Mouse (Mus musculus) limb, embryonic 14.5 days (tissue): ENCODE measurements around the gene Ankrd44. TPM values are rescaled to one million over a fixed set of nuclear protein-coding genes. Genes with fewer than 3 reads are reported as not detected.

Experiments used
- ATAC-seq: fragments of 200-750 bp; cut with Nextera tagmentation; 2 replicates; pipeline ENCODE4 v1.8.0; 2017; ENCODE audit warnings: low read depth, moderate number of reproducible peaks, moderate TSS enrichment; ENCODE audit not compliant: low FRiP score
- DNase-seq: peaks from one replicate; pipeline ENCODE4 v3.0.0-alpha.2; 2015; ENCODE audit warnings: low spot score
- H3K27ac ChIP-seq: fragments of 300-500 bp; sonication (generic); replicated peaks from 2 replicates; pipeline ENCODE4 v1.5.1; 2014; ENCODE audit warnings: low read depth, mild to moderate bottlenecking, low read length, moderate library complexity, mixed read lengths
- H3K27me3 ChIP-seq: fragments of 300-500 bp; sonication (generic); 2 replicates; pipeline ENCODE4 v1.6.1; 2014; ENCODE audit warnings: low read length, mixed read lengths; ENCODE audit not compliant: control insufficient read depth, insufficient read depth
- H3K36me3 ChIP-seq: fragments of 300-500 bp; sonication (generic); 2 replicates; pipeline ENCODE4 v1.6.1; 2014; ENCODE audit warnings: mild to moderate bottlenecking, low read length, moderate library complexity, mixed read lengths; ENCODE audit not compliant: control insufficient read depth, insufficient read depth
- H3K4me1 ChIP-seq: fragments of 300-500 bp; sonication (generic); 2 replicates; pipeline ENCODE4 v1.6.1; 2014; ENCODE audit warnings: antibody characterized with exemption, low read length, mixed read lengths; ENCODE audit not compliant: control insufficient read depth, insufficient read depth
- H3K4me2 ChIP-seq: fragments of 300-500 bp; sonication (generic); replicated peaks from 2 replicates; pipeline ENCODE4 v1.6.1; 2014; ENCODE audit warnings: low read depth, mild to moderate bottlenecking, low read length, moderate library complexity; ENCODE audit not compliant: severe bottlenecking
- H3K4me3 ChIP-seq: fragments of 300-500 bp; sonication (generic); replicated peaks from 2 replicates; pipeline ENCODE4 v1.5.1; 2014; ENCODE audit warnings: low read length
- H3K9ac ChIP-seq: fragments of 300-500 bp; sonication (generic); 2 replicates; pipeline ENCODE4 v1.6.1; 2014; ENCODE audit warnings: mild to moderate bottlenecking, low read depth, low read length, moderate library complexity; ENCODE audit not compliant: severe bottlenecking
- H3K9me3 ChIP-seq: fragments of 300-500 bp; sonication (generic); 2 replicates; pipeline ENCODE4 v1.6.1; 2016; ENCODE audit warnings: low read length; ENCODE audit not compliant: control insufficient read depth
- POLR2A ChIP-seq: fragments of 200-500 bp; IDR thresholded peaks from 2 replicates; pipeline ENCODE4 v1.8.0; 2012; ENCODE audit warnings: inconsistent platforms, mild to moderate bottlenecking, moderate library complexity, borderline replicate concordance; ENCODE audit not compliant: insufficient read depth, insufficient read length; ENCODE audit errors: extremely low read depth
- WGBS: fragments of 180-500 bp; shearing (Covaris S2); extraction: QIAGEN DNeasy Blood & Tissue Kit; methylation state at CpG from one replicate; pipeline ENCODE4 v1.1.7; 2014; 5-methylcytosine and 5-hydroxymethylcytosine counted together
- polyA plus RNA-seq, 2 experiments: library from polyadenylated mRNA; depleted of rRNA in 1 of 2; stranded (reverse) in 1 of 2; unstranded in 1 of 2; fragments of >200 nt; fragmentation: Nextera tagmentation in 1 of 2; extraction: Ambion mirVana in 1 of 2; gene quantifications; 2 replicates each; pipeline versions ENCODE4 v1.2.1 to v1.2.3; 2012 to 2014

Ankrd44 gene
- polyA plus RNA-seq, 2 experiments, result 23.5 to 38.8 TPM

GRCm38 (mm10) chr1:54826426-54826986 is 99.7 kb downstream of the Ankrd44 start:
- Histone ChIP-seq H3K27me3 (no peaks in the 10 kb centered on the region), H3K27ac (no peak overlapping the region), H3K4me1 (peaks cover 13% of the 10 kb centered on the region), H3K4me3 (no peak overlapping the region), H3K36me3 (no peaks in the 10 kb centered on the region), H3K9ac (no peak overlapping the region), H3K9me3 (no peaks in the 10 kb centered on the region), H3K4me2 (no peak overlapping the region)
- ATAC-seq (no peak), DNase-seq (peak; percentile 67)
- WGBS, result 59% methylated on average over 4 of the region's 4 CpGs
- no peak for TF ChIP-seq POLR2A

GRCm38 (mm10) chr1:54825718-54826425 is 100.3 kb downstream of the Ankrd44 start:
- no peak overlapping the region for H3K4me3 ChIP-seq
- no peaks in the 10 kb centered on the region for H3K9me3 ChIP-seq
- no peak overlapping the region for H3K27ac ChIP-seq
- TF ChIP-seq POLR2A, result no peak
- no peak overlapping the region for H3K9ac ChIP-seq
- no peak overlapping the region for H3K4me2 ChIP-seq
- DNase-seq, result no peak
- no peaks in the 10 kb centered on the region for H3K27me3 ChIP-seq
- peaks cover 13% of the 10 kb centered on the region for H3K4me1 ChIP-seq
- no peaks in the 10 kb centered on the region for H3K36me3 ChIP-seq
- 67% methylated on average over 6 of the region's 6 CpGs for WGBS
- ATAC-seq, result no peak

GRCm38 (mm10) chr1:54824106-54824808 is 101.9 kb downstream of the Ankrd44 start:
- no peaks in the 10 kb centered on the region for H3K9me3 ChIP-seq
- no peaks in the 10 kb centered on the region for H3K36me3 ChIP-seq
- H3K4me1 ChIP-seq, result peaks cover 13% of the 10 kb centered on the region
- ATAC-seq, result no peak
- H3K27me3 ChIP-seq, result no peaks in the 10 kb centered on the region
- no peak overlapping the region for H3K9ac ChIP-seq
- no peak overlapping the region for H3K4me3 ChIP-seq
- DNase-seq, result no peak
- H3K4me2 ChIP-seq, result no peak overlapping the region
- no peak for TF ChIP-seq POLR2A
- 73% methylated on average over 14 of the region's 14 CpGs for WGBS
- no peak overlapping the region for H3K27ac ChIP-seq

GRCm38 (mm10) chr1:54821797-54822196 is 104.4 kb downstream of the Ankrd44 start:
- no peak for ATAC-seq
- no peaks in the 10 kb centered on the region for H3K36me3 ChIP-seq
- 88% methylated on average over 1 of the region's 1 CpGs for WGBS
- no peak overlapping the region for H3K4me2 ChIP-seq
- peaks cover 5% of the 10 kb centered on the region for H3K4me1 ChIP-seq
- H3K9ac ChIP-seq, result no peak overlapping the region
- no peak for TF ChIP-seq POLR2A
- no peak overlapping the region for H3K27ac ChIP-seq
- no peak for DNase-seq
- H3K4me3 ChIP-seq, result no peak overlapping the region
- no peaks in the 10 kb centered on the region for H3K27me3 ChIP-seq
- no peaks in the 10 kb centered on the region for H3K9me3 ChIP-seq

GRCm38 (mm10) chr1:54815206-54815855 is 110.9 kb downstream of the Ankrd44 start:
- no peak overlapping the region for H3K9ac ChIP-seq
- no peaks in the 10 kb centered on the region for H3K4me1 ChIP-seq
- no peaks in the 10 kb centered on the region for H3K9me3 ChIP-seq
- H3K36me3 ChIP-seq, result no peaks in the 10 kb centered on the region
- TF ChIP-seq POLR2A, result no peak
- WGBS, result 69% methylated on average over 9 of the region's 9 CpGs
- H3K27ac ChIP-seq, result no peak overlapping the region
- no peak overlapping the region for H3K4me3 ChIP-seq
- no peaks in the 10 kb centered on the region for H3K27me3 ChIP-seq
- ATAC-seq (no peak), DNase-seq (no peak)
- H3K4me2 ChIP-seq, result no peak overlapping the region
